Mouse (Mus musculus): Measurements from ENCODE around the gene Soat2.

The Soat2 gene

DNA sequence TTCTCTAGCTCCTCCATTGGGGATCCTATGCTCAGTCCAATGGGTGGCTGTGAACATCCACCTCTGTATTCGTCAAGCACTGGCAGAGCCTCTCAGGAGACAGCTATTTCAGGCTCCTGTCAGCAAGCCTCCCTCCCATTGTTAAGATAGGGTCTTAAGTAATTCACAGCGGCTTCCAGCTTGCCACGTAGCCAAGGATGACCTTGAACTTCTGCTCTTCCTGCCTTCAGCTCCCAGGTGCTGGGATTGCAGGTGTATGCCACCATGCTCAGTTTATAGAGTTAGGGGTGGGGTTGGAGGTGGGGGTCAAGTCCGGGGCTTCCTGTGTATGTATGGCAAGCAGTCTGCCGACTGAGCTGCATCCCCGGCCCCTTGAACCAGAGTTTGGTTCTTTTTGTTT, 61.6 kb downstream of the Soat2 start:
- no peak for ATAC-seq (ENCODE audit: insufficient number of reproducible peaks, low FRiP score, low TSS enrichment)
